Mouse (Mus musculus) megakaryocyte, embryonic 14.5 days (primary cell): Measurements from ENCODE around the gene Acot7.

Experiments
- FLI1 ChIP-seq: IDR thresholded peaks from 2 replicates; pipeline ENCODE4 v1.6.1; 2012; ENCODE audit warnings: low read length, inconsistent platforms, mixed read lengths
- GATA1 ChIP-seq: IDR thresholded peaks from 3 replicates; pipeline ENCODE4 v1.6.1; 2012; ENCODE audit warnings: mixed read lengths, low read length, inconsistent platforms, borderline replicate concordance

DNA sequence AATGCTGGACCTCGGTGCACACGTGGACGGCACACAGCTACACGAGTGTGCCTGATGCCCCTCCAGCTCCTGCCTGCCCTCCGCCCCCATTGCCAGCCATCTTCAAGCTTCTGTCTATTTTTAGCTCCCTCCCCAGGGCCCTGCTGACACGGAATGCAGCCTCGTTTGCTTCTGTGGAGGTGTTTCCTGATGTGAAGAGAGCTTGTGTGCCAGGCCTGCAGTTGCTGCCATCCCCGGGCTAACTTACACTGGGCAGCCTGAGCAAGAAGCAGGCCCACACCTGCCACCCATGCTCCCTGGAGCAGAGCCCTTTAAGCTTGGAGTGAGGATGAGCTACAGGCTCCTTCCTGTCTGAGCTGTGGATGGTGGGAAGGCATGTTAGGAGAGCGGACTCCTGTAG lies 84.3 kb downstream of the Acot7 start:
- TF ChIP-seq GATA1 (no peak), FLI1 (no peak)
